Mouse (Mus musculus): ENCODE measurements at regions not wholly inside any gene's neighbourhood (a gene's known extent, or its start where the extent isn't known, plus 50 kb on each side); places are given as distances from the start of the nearest gene placed in this dataset.

DNA sequence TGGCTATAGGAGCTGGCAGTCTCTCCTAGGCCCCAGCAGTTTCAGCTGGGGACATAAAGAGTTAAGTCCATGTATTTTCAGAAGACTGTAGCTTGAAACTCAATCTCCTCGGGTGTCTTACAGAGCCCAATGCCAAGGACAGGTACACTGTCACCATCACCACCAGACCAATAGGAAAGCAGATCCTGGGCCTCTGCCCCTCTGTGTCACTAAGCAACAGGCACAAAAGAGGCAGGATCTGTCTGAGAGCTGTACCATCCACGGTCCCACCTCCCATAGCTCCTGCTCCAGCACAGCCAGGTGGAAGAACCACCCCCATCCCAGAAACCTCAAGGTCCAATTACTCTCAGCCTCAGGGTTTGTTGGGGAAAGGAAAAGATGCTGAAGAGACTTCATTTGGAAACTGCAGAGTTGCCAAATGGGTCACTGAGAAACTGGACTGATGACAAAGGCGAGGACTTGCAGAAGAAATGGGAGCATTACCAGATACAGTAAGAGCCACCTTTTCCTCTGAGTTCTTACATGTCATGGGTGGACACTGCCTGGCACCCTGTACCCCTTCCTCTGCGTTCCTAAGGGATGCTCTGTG is 115.7 kb downstream of the Rassf10 start:
- ATAC-seq = no peak
- 69% methylated on average over 4 of the region's 4 CpGs for WGBS
- no peak overlapping the region for H3K4me2 ChIP-seq (replicated peaks)

DNA sequence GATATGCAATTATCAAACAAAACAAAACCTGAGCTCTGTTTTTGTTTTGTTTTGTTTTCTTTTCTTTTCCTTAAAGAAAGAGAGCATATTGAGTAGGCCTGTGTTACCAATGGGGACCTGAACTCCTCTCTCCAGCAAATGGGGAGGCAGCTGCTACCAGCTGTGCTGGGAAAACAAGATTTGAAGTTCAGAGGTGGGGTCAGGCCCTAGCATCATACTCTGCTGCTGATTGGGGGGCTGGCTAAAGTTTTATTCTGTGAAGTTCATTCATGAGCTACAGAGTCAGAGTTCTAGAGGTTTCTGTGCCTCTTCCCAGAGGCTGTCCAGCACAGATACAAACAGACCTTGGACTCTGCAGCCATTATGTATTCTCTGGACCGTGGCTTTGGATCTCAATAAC is 117.7 kb downstream of the Rassf10 start:
- Histone ChIP-seq H3K9me3 (no peaks in the 10 kb centered on the region), H3K9ac (no peak overlapping the region), H3K4me3 (replicated peaks) (no peak overlapping the region), H3K27me3 (replicated peaks) (no peaks in the 10 kb centered on the region), H3K4me1 (replicated peaks) (no peaks in the 10 kb centered on the region), H3K4me2 (replicated peaks) (no peak overlapping the region), H3K27ac (no peak overlapping the region), H3K36me3 (no peaks in the 10 kb centered on the region)
- WGBS = 64% methylated on average over 1 of the region's 1 CpGs
- no peak for ATAC-seq

More for the DNA sequence above, 115.7 kb downstream of the Rassf10 start:
- Histone ChIP-seq H3K36me3 (no peaks in the 10 kb centered on the region), H3K4me1 (replicated peaks) (no peaks in the 10 kb centered on the region), H3K9ac (no peak overlapping the region), H3K27me3 (replicated peaks) (no peaks in the 10 kb centered on the region), H3K9me3 (no peaks in the 10 kb centered on the region), H3K27ac (no peak overlapping the region), H3K4me3 (replicated peaks) (no peak overlapping the region)

DNA sequence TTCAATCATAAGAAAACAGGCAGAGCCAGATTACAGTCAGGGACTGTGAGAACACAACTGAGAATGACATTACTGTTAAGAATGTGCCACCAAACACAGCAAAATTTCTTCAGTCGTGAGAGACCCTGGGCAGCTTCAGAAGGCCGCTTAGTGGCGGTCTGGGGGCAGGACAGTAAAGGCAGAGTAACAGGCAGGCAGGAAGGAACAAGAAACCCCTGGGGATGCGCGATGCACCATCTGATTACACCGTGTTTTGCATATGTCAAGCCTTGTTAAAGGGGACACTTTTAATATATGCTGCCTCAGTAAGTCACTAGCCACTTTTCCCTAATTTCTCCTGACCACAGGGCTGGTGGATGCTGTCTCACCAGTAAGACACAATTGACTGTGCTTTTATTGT is 120.0 kb downstream of the Rassf10 start:
- no peak overlapping the region for H3K27ac ChIP-seq
- no peaks in the 10 kb centered on the region for H3K4me1 ChIP-seq (replicated peaks)
- no peak overlapping the region for H3K4me3 ChIP-seq (replicated peaks)
- H3K27me3 ChIP-seq (replicated peaks) = no peaks in the 10 kb centered on the region
- H3K36me3 ChIP-seq = no peaks in the 10 kb centered on the region
- H3K4me2 ChIP-seq (replicated peaks) = no peak overlapping the region
- no peak overlapping the region for H3K9ac ChIP-seq
- H3K9me3 ChIP-seq = no peaks in the 10 kb centered on the region
- ATAC-seq = no peak
- 55% methylated on average over 6 of the region's 6 CpGs for WGBS

DNA sequence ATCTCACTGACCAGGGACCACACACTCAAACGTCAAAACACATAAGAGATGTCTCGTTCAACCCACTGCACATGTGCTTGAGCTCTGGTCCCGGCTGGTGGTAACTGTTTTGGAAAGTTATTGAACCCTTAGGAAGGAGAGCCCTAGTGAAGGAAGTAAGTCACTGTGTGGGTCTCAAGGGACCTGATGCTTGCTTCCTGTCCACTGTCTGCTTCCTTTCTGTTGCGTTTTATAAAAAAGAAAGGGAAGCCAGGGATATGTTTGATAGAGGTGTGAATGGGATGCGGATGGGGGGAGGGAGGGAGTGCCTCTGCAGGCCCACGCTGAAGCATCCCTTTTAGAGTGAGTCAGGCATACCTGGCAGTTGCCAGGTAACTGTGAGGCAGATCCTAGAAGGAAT is 121.6 kb downstream of the Rassf10 start:
- no peak overlapping the region for H3K9ac ChIP-seq
- no peak overlapping the region for H3K4me2 ChIP-seq (replicated peaks)
- no peak overlapping the region for H3K4me3 ChIP-seq (replicated peaks)
- no peak for ATAC-seq
- H3K9me3 ChIP-seq = no peaks in the 10 kb centered on the region
- H3K27ac ChIP-seq = no peak overlapping the region
- no peaks in the 10 kb centered on the region for H3K4me1 ChIP-seq (replicated peaks)
- WGBS = 60% methylated on average over 6 of the region's 6 CpGs
- no peaks in the 10 kb centered on the region for H3K36me3 ChIP-seq
- no peaks in the 10 kb centered on the region for H3K27me3 ChIP-seq (replicated peaks)

- no peaks in the 10 kb centered on the region for H3K27me3 ChIP-seq (replicated peaks)
- ATAC-seq = no peak
These were observed 122.5 kb downstream of the Rassf10 start for GRCm38 (mm10) chr7:113076243-113076642.

DNA sequence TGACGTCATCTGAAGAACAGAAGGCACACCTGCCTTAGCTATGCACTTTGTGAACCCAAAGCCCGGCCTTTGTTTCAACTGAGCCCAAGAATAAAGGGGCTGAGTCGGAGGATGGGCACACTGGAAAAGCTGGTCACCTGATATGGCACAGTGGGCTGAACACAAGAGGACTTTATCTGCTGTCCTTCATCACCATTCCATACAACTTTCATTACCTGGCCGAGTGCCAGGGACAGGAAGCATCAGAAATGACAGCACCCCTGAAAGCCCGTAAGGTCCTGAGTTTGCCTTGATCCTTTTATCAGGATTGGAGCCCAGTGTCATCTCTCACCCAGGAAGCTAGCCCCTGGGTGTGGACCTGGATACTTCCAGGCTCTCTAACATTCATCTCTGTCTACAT is 126.1 kb upstream of the Arntl start:
- no peak for ATAC-seq
- Histone ChIP-seq H3K4me1 (replicated peaks) (no peaks in the 10 kb centered on the region), H3K27me3 (replicated peaks) (no peaks in the 10 kb centered on the region), H3K4me3 (replicated peaks) (no peak overlapping the region), H3K36me3 (no peaks in the 10 kb centered on the region), H3K27ac (no peak overlapping the region), H3K4me2 (replicated peaks) (no peak overlapping the region), H3K9me3 (no peaks in the 10 kb centered on the region), H3K9ac (no peak overlapping the region)
- 67% methylated on average over 5 of the region's 5 CpGs for WGBS

More at GRCm38 (mm10) chr7:113076243-113076642, 122.5 kb downstream of the Rassf10 start:
- H3K4me3 ChIP-seq (replicated peaks) = no peak overlapping the region
- H3K4me1 ChIP-seq (replicated peaks) = no peaks in the 10 kb centered on the region
- no peaks in the 10 kb centered on the region for H3K9me3 ChIP-seq
- no peaks in the 10 kb centered on the region for H3K36me3 ChIP-seq
- H3K4me2 ChIP-seq (replicated peaks) = no peak overlapping the region
- WGBS = 92% methylated on average over 7 of the region's 7 CpGs
- H3K9ac ChIP-seq = no peak overlapping the region
- H3K27ac ChIP-seq = no peak overlapping the region

DNA sequence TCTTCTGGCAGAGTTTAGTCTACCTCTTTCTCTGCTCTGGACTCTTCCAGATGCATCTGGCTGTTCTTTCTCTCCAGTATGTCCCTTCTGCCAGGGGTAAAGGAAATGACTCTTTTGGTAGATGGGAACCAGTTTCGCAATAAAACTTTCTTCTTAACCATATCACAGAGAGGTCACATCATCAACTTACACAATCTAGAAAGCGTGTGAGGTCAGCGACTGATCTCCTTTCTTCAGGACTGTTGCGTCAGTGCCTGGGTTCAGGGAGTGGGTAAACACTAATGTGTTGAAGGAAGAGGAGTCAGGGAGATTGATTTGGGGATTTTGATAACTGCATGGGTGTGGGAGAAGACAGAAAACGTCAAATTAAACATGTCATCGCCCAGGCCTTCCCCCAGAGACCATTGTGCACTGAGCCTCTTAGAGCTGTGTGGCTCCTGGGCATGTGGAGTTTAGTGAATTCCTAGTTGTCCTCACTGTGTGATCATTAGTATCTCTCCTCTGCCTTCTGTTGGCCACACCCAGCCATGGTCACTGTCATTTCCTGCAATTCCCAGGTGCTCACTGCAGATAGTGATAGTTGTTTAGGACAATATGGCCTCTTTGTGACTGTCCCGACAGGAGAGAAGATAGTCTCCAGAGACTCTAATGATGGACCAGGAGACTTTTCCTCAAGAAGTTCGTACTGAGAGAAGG is 122.2 kb upstream of the Arntl start:
- 77% methylated on average over 8 of the region's 8 CpGs for WGBS
- no peak for ATAC-seq

DNA sequence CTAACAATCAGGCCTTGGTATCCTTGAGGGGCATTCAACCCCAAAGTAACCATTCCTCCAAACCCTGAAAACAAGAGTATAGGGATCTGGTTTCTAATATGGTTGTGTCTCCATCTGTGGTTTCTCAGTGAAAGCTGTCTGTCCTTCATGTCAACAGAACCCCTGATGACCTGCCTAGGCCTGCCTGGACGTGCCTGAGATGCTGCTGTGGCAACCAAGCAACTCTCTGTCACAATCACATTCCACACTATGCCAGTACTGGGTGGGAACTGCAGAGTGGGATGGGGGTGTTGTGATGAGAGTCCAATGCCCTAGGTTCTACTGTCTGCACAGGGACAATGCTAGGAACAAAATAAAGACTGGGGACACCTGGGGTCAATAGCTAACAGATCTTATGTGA is 121.1 kb upstream of the Arntl start:
- no peak overlapping the region for H3K27ac ChIP-seq
- ATAC-seq = no peak
- no peak overlapping the region for H3K9ac ChIP-seq
- H3K4me2 ChIP-seq (replicated peaks) = no peak overlapping the region
- no peak overlapping the region for H3K4me3 ChIP-seq (replicated peaks)
- no peaks in the 10 kb centered on the region for H3K9me3 ChIP-seq
- no peaks in the 10 kb centered on the region for H3K36me3 ChIP-seq
- 52% methylated on average over 1 of the region's 1 CpGs for WGBS
- H3K27me3 ChIP-seq (replicated peaks) = no peaks in the 10 kb centered on the region
- H3K4me1 ChIP-seq (replicated peaks) = no peaks in the 10 kb centered on the region

More for the DNA sequence above, 122.2 kb upstream of the Arntl start:
- Histone ChIP-seq H3K9ac (no peak overlapping the region), H3K36me3 (no peaks in the 10 kb centered on the region), H3K4me1 (replicated peaks) (no peaks in the 10 kb centered on the region), H3K27ac (no peak overlapping the region), H3K27me3 (replicated peaks) (no peaks in the 10 kb centered on the region), H3K4me2 (replicated peaks) (no peak overlapping the region), H3K4me3 (replicated peaks) (no peak overlapping the region), H3K9me3 (no peaks in the 10 kb centered on the region)

GRCm38 (mm10) chr7:113087646-113088045 is 119.6 kb upstream of the Arntl start:
- 75% methylated on average over 5 of the region's 5 CpGs for WGBS
- H3K9me3 ChIP-seq = no peaks in the 10 kb centered on the region
- ATAC-seq = no peak
- H3K4me1 ChIP-seq (replicated peaks) = no peaks in the 10 kb centered on the region
- H3K4me3 ChIP-seq (replicated peaks) = no peak overlapping the region
- H3K4me2 ChIP-seq (replicated peaks) = no peak overlapping the region
- H3K36me3 ChIP-seq = no peaks in the 10 kb centered on the region
- H3K27me3 ChIP-seq (replicated peaks) = no peaks in the 10 kb centered on the region
- H3K9ac ChIP-seq = no peak overlapping the region
- H3K27ac ChIP-seq = no peak overlapping the region

GRCm38 (mm10) chr7:113089044-113089443 is 118.2 kb upstream of the Arntl start:
- H3K36me3 ChIP-seq = no peaks in the 10 kb centered on the region
- WGBS = 68% methylated on average over 4 of the region's 4 CpGs
- H3K4me2 ChIP-seq (replicated peaks) = no peak overlapping the region
- no peaks in the 10 kb centered on the region for H3K4me1 ChIP-seq (replicated peaks)
- H3K27ac ChIP-seq = no peak overlapping the region
- no peak for ATAC-seq
- H3K27me3 ChIP-seq (replicated peaks) = no peaks in the 10 kb centered on the region
- H3K4me3 ChIP-seq (replicated peaks) = no peak overlapping the region
- no peaks in the 10 kb centered on the region for H3K9me3 ChIP-seq
- H3K9ac ChIP-seq = no peak overlapping the region

GRCm38 (mm10) chr7:113093931-113094330 is 113.3 kb upstream of the Arntl start:
- no peak for ATAC-seq
- Histone ChIP-seq H3K27me3 (replicated peaks) (no peaks in the 10 kb centered on the region), H3K27ac (no peak overlapping the region), H3K4me3 (replicated peaks) (no peak overlapping the region), H3K4me2 (replicated peaks) (no peak overlapping the region), H3K4me1 (replicated peaks) (no peaks in the 10 kb centered on the region), H3K36me3 (no peaks in the 10 kb centered on the region), H3K9me3 (no peaks in the 10 kb centered on the region), H3K9ac (no peak overlapping the region)
- WGBS = 28% methylated on average over 5 of the region's 5 CpGs

DNA sequence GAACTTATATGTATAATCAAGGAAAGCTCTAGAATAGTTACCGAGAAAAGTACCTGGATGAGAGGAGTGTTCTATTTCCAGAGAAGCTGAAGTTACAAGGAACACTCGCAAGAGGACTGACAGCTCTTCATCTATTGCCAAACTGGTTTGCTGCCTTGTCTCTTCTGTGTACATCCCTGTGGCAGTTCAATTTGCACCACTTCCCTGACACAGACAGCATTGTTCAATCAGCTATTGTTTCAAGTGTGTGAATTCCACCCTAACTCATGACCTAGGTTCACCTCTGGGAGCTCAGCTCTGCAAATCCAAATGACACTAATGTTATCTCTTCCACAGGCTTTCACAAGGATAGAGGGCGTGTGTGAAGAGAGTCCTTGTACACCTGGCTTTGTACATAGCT is 112.2 kb upstream of the Arntl start:
- Histone ChIP-seq H3K9ac (no peak overlapping the region), H3K9me3 (no peaks in the 10 kb centered on the region), H3K4me1 (replicated peaks) (no peaks in the 10 kb centered on the region), H3K4me3 (replicated peaks) (no peak overlapping the region), H3K4me2 (replicated peaks) (no peak overlapping the region), H3K27me3 (replicated peaks) (no peaks in the 10 kb centered on the region), H3K36me3 (no peaks in the 10 kb centered on the region), H3K27ac (no peak overlapping the region)
- WGBS = 83% methylated on average over 3 of the region's 3 CpGs
- ATAC-seq = no peak

DNA sequence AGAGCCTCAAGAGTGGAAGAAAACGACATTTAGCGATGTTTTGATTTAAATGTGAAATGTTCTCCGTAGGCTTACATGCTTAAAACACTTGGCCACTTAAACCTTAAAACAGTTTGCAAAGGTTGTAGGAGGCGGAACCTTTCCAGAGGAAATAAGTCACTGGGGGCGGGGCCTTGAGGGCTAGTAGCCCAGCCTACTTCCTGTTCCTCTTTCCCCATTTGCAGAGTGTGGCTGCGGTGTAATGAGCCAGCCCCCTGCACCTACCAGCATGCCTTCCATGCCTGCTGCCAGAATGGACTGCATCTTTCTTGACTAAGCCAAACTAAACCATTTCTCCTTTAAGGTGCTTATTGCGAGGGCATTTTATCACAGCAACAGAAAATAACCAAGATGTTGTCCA is 103.0 kb upstream of the Arntl start:
- no peak overlapping the region for H3K9ac ChIP-seq
- no peak overlapping the region for H3K27ac ChIP-seq
- no peak overlapping the region for H3K4me2 ChIP-seq (replicated peaks)
- ATAC-seq = no peak
- WGBS = 91% methylated on average over 7 of the region's 7 CpGs
- H3K4me3 ChIP-seq (replicated peaks) = no peak overlapping the region
- 0 out of 2 replicates have a peak, but pooled peaks cover 3% of the 10 kb centered on the region for H3K4me1 ChIP-seq (replicated peaks)
- no peaks in the 10 kb centered on the region for H3K9me3 ChIP-seq
- H3K36me3 ChIP-seq = no peaks in the 10 kb centered on the region
- H3K27me3 ChIP-seq (replicated peaks) = no peaks in the 10 kb centered on the region
